Mouse (Mus musculus) MEL (cell line): ENCODE measurements at regions not wholly inside any gene's neighbourhood (a gene's known extent, or its start where the extent isn't known, plus 50 kb on each side); places are given as distances from the start of the nearest gene placed in this dataset.

Experiments used
- DNase-seq: peaks from one replicate; pipeline ENCODE4 v3.0.0; 2011; ENCODE audit warnings: low read depth, low spot score
- H3K27ac ChIP-seq: 2 replicates; pipeline ENCODE4 v1.5.1; 2012; ENCODE audit warnings: low read depth, mild to moderate bottlenecking, control low read depth, low read length, moderate library complexity; ENCODE audit not compliant: control insufficient read depth
- H3K27me3 ChIP-seq, 2 experiments: fragments of 150-350 bp in 1 of 2; sonication (generic) in 1 of 2; 2 replicates each; pipeline ENCODE4 v1.6.1; 2012; ENCODE audit warnings: low read length in 2 of 2, mild to moderate bottlenecking in 2 of 2, improper control_type of control experiment in 1 of 2, moderate library complexity in 1 of 2; ENCODE audit not compliant: insufficient read depth in 2 of 2, control insufficient read depth in 1 of 2
- H3K36me3 ChIP-seq, 2 experiments: 2 replicates each; pipeline ENCODE4 v1.6.1; 2012 to 2014; ENCODE audit warnings: low read length in 2 of 2, improper control_type of control experiment in 1 of 2, inconsistent platforms in 1 of 2, mild to moderate bottlenecking in 1 of 2; ENCODE audit not compliant: insufficient read depth in 2 of 2, control insufficient read depth in 1 of 2
- H3K4me1 ChIP-seq, 2 experiments: fragments of 150-350 bp in 1 of 2; sonication (generic) in 1 of 2; 2 replicates each; pipeline ENCODE4 v1.6.1; 2012; ENCODE audit warnings: low read length in 2 of 2, improper control_type of control experiment in 1 of 2, mild to moderate bottlenecking in 1 of 2; ENCODE audit not compliant: insufficient read depth in 2 of 2, control insufficient read depth in 1 of 2
- H3K4me3 ChIP-seq, 2 experiments: fragments of 150-350 bp in 1 of 2; sonication (generic) in 1 of 2; 2 replicates each; pipeline ENCODE4 v1.5.1; 2012; ENCODE audit warnings: low read depth in 2 of 2, low read length in 2 of 2, mild to moderate bottlenecking in 2 of 2, moderate library complexity in 2 of 2, control low read depth in 1 of 2, improper control_type of control experiment in 1 of 2; ENCODE audit not compliant: control insufficient read depth in 1 of 2, insufficient read depth in 1 of 2
- H3K79me2 ChIP-seq: 2 replicates; pipeline ENCODE4 v1.6.1; 2012; ENCODE audit warnings: mild to moderate bottlenecking, low read length, moderate library complexity; ENCODE audit not compliant: control insufficient read depth, poor library complexity, insufficient read depth
- H3K9ac ChIP-seq: 2 replicates; pipeline ENCODE4 v1.6.1; 2012; ENCODE audit warnings: low read depth, mild to moderate bottlenecking, control low read depth, low read length, moderate library complexity; ENCODE audit not compliant: control insufficient read depth, poor library complexity, severe bottlenecking
- H3K9me3 ChIP-seq: fragments of 150-350 bp; sonication (generic); replicated peaks from 2 replicates; pipeline ENCODE4 v1.6.1; 2012; ENCODE audit warnings: mild to moderate bottlenecking, low read length, improper control_type of control experiment, moderate library complexity; ENCODE audit not compliant: insufficient read depth
- CTCF ChIP-seq, 3 experiments: IDR thresholded peaks in 2 of 3; conservative IDR thresholded peaks in 1 of 3; 2 replicates each; pipeline ENCODE4 v1.5.1; 2011 to 2012; ENCODE audit warnings: low read length in 3 of 3, low read depth in 2 of 3, mild to moderate bottlenecking in 2 of 3, improper control_type of control experiment in 1 of 3, inconsistent platforms in 1 of 3, mixed read lengths in 1 of 3, moderate library complexity in 1 of 3; ENCODE audit not compliant: control insufficient read depth in 1 of 3, insufficient read depth in 1 of 3, poor library complexity in 1 of 3, severe bottlenecking in 1 of 3
- ELF1 ChIP-seq: IDR thresholded peaks from 2 replicates; pipeline ENCODE4 v1.6.1; 2014; ENCODE audit warnings: low read depth, mild to moderate bottlenecking, inconsistent platforms, low read length, improper control_type of control experiment, moderate library complexity
- EP300 ChIP-seq, 2 experiments: IDR thresholded peaks; 2 replicates each; pipeline ENCODE4 v1.6.1; 2011; ENCODE audit warnings: improper control_type of control experiment in 2 of 2, low read length in 2 of 2, low read depth in 1 of 2, mild to moderate bottlenecking in 1 of 2
- ETS1 ChIP-seq: IDR thresholded peaks from 2 replicates; pipeline ENCODE4 v1.6.1; 2012; ENCODE audit warnings: low read depth, mild to moderate bottlenecking, inconsistent platforms, low read length, improper control_type of control experiment, moderate library complexity
- GABPA ChIP-seq: IDR thresholded peaks from 2 replicates; pipeline ENCODE4 v1.6.1; 2012; ENCODE audit warnings: low read depth, mild to moderate bottlenecking, inconsistent platforms, low read length, improper control_type of control experiment, moderate library complexity
- GATA1 ChIP-seq: IDR thresholded peaks from 2 replicates; pipeline ENCODE4 v1.6.1; 2011; ENCODE audit warnings: low read depth, low read length, improper control_type of control experiment
- KAT2A ChIP-seq: conservative IDR thresholded peaks from 2 replicates; pipeline ENCODE4 v1.6.1; 2012; ENCODE audit warnings: low read depth, low read length, improper control_type of control experiment, inconsistent platforms
- MAX ChIP-seq: IDR thresholded peaks from 2 replicates; pipeline ENCODE4 v1.6.1; 2011; ENCODE audit warnings: low read length, improper control_type of control experiment
- MAZ ChIP-seq: IDR thresholded peaks from 2 replicates; pipeline ENCODE4 v1.6.1; 2012; ENCODE audit warnings: low read depth, mild to moderate bottlenecking, inconsistent platforms, low read length, improper control_type of control experiment
- MEF2A ChIP-seq: IDR thresholded peaks from 2 replicates; pipeline ENCODE4 v1.6.1; 2014; ENCODE audit warnings: low read depth, mild to moderate bottlenecking, inconsistent platforms, low read length, improper control_type of control experiment; ENCODE audit not compliant: poor library complexity, insufficient replicate concordance, severe bottlenecking; ENCODE audit errors: extremely low read depth
- MYC ChIP-seq: IDR thresholded peaks from 2 replicates; pipeline ENCODE4 v1.6.1; 2011; ENCODE audit warnings: low read depth, mild to moderate bottlenecking, low read length, improper control_type of control experiment, moderate library complexity
- POLR2AphosphoS2 ChIP-seq: IDR thresholded peaks from 2 replicates; pipeline ENCODE4 v1.6.1; 2011; ENCODE audit warnings: low read length, improper control_type of control experiment
- POLR2AphosphoS5 ChIP-seq: IDR thresholded peaks from 2 replicates; pipeline ENCODE4 v1.6.1; 2012; ENCODE audit warnings: low read depth, borderline replicate concordance, mild to moderate bottlenecking, inconsistent platforms, low read length, moderate library complexity, mixed read lengths
- SMC3 ChIP-seq: IDR thresholded peaks from 2 replicates; pipeline ENCODE4 v1.6.1; 2011; ENCODE audit warnings: low read depth, low read length, improper control_type of control experiment
- TAL1 ChIP-seq: IDR thresholded peaks from 2 replicates; pipeline ENCODE4 v1.6.1; 2012; ENCODE audit warnings: mild to moderate bottlenecking, inconsistent platforms, low read length, moderate library complexity, mixed read lengths
- TCF12 ChIP-seq: IDR thresholded peaks from 2 replicates; pipeline ENCODE4 v1.6.1; 2014; ENCODE audit warnings: low read depth, mild to moderate bottlenecking, inconsistent platforms, low read length, improper control_type of control experiment, moderate library complexity
- USF2 ChIP-seq, 2 experiments: IDR thresholded peaks; 2 replicates each; pipeline ENCODE4 v1.6.1; 2011 to 2012; ENCODE audit warnings: improper control_type of control experiment in 2 of 2, low read length in 2 of 2, borderline replicate concordance in 1 of 2, inconsistent platforms in 1 of 2, low read depth in 1 of 2, mild to moderate bottlenecking in 1 of 2; ENCODE audit not compliant: insufficient read depth in 1 of 2
- ZC3H11A ChIP-seq: IDR thresholded peaks from 2 replicates; pipeline ENCODE4 v1.6.1; 2012; ENCODE audit warnings: low read depth, mild to moderate bottlenecking, inconsistent platforms, low read length, improper control_type of control experiment

- Histone ChIP-seq H3K27ac (no peak overlapping the region), H3K4me3 (no peak overlapping the region), H3K27me3 (no peaks in the 10 kb centered on the region), H3K9me3 (no peaks in the 10 kb centered on the region), H3K79me2 (no peaks in the 10 kb centered on the region), H3K4me1 (no peaks in the 10 kb centered on the region), H3K36me3 (no peaks in the 10 kb centered on the region), H3K9ac (no peak overlapping the region)
- TF ChIP-seq MAX (no peak), ELF1 (no peak), POLR2AphosphoS2 (no peak), MEF2A (no peak), USF2 (IDR thresholded peaks at IDR 0.05; ENCODE audit: borderline replicate concordance in 1 of 2, insufficient read depth in 1 of 2, low read depth in 1 of 2, low read length in 2 of 2) (no peak), ZC3H11A (no peak), GATA1 (no peak), ETS1 (no peak), GABPA (no peak), POLR2AphosphoS5 (no peak), MYC (no peak), KAT2A (no peak), TAL1 (no peak), MAZ (no peak), SMC3 (no peak), TCF12 (no peak), EP300 (IDR thresholded peaks at IDR 0.05; ENCODE audit: low read depth in 1 of 2, low read length in 2 of 2) (no peak)
- DNase-seq, result no peak
Observed at GRCm38 (mm10) chr2:137329995-137330394, 213.6 kb upstream of the Jag1 start.

GRCm38 (mm10) chr2:137323445-137323844 lies 207.0 kb upstream of the Jag1 start:
- Histone ChIP-seq H3K79me2 (no peaks in the 10 kb centered on the region), H3K27me3 (no peaks in the 10 kb centered on the region), H3K36me3 (no peaks in the 10 kb centered on the region), H3K27ac (no peak overlapping the region), H3K4me3 (no peak overlapping the region), H3K9ac (no peak overlapping the region), H3K9me3 (no peaks in the 10 kb centered on the region), H3K4me1 (no peaks in the 10 kb centered on the region)
- DNase-seq, result no peak
- no peak for TF ChIP-seq ELF1
- no peak for TF ChIP-seq CTCF (IDR thresholded peaks at IDR 0.05 in 2 of 3, conservative IDR thresholded peaks at IDR 0.05 in 1 of 3; ENCODE audit: control insufficient read depth in 1 of 3, insufficient read depth in 1 of 3, low read depth in 2 of 3, low read length in 3 of 3, poor library complexity in 1 of 3, severe bottlenecking in 1 of 3)
- TF ChIP-seq EP300 (IDR thresholded peaks at IDR 0.05; ENCODE audit: low read depth in 1 of 2, low read length in 2 of 2), result no peak
- no peak for TF ChIP-seq MAX
